Mouse (Mus musculus) liver, postnatal 0 days (tissue): Measurements from ENCODE around the gene Cpsf2.

Experiments used
- CTCF ChIP-seq: sonication (generic); IDR thresholded peaks from 2 replicates; pipeline ENCODE4 v1.5.1; 2016; ENCODE audit warnings: antibody characterized with exemption, low read depth
- EP300 ChIP-seq: IDR thresholded peaks from 2 replicates; pipeline ENCODE4 v1.6.1; 2016; ENCODE audit warnings: antibody characterized with exemption, low read depth, mild to moderate bottlenecking

GRCm38 (mm10) chr12:102009551-102009950 is 33.8 kb downstream of the Cpsf2 start:
- no peak for TF ChIP-seq CTCF
- no peak for TF ChIP-seq EP300
